Mouse (Mus musculus) cortical plate, adult 2 months (tissue): ENCODE measurements around the gene Vps45. TPM values are rescaled to one million over a fixed set of nuclear protein-coding genes. Genes with fewer than 3 reads are reported as not detected.
"Not testable (repeated sequence)": the region's sequence is repeated elsewhere in the genome, so short reads cannot be mapped to it uniquely, and the experiment has no call there.

Experiments used
- H3K27ac ChIP-seq: fragments of 200-500 bp; 2 replicates; pipeline ENCODE4 v1.5.1; 2012; ENCODE audit warnings: low read length, control low read depth, inconsistent platforms; ENCODE audit not compliant: insufficient read depth
- H3K4me1 ChIP-seq: fragments of 200-500 bp; 2 replicates; pipeline ENCODE4 v1.6.1; 2011; ENCODE audit warnings: low read length; ENCODE audit not compliant: control insufficient read depth, insufficient read depth
- H3K4me3 ChIP-seq: fragments of 200-500 bp; 2 replicates; pipeline ENCODE4 v1.5.1; 2011; ENCODE audit warnings: mild to moderate bottlenecking, low read length, control low read depth; ENCODE audit not compliant: insufficient read depth
- CTCF ChIP-seq: fragments of 200-500 bp; IDR thresholded peaks from 2 replicates; pipeline ENCODE4 v1.5.1; 2011; ENCODE audit warnings: mild to moderate bottlenecking, control low read depth, low read length; ENCODE audit not compliant: insufficient read depth; ENCODE audit errors: extremely low read depth
- POLR2A ChIP-seq: fragments of 200-500 bp; IDR thresholded peaks from 2 replicates; pipeline ENCODE4 v1.6.1; 2011; ENCODE audit warnings: mild to moderate bottlenecking, low read length, control low read depth; ENCODE audit not compliant: insufficient read depth; ENCODE audit errors: extremely low read depth
- polyA plus RNA-seq: library from polyadenylated mRNA; depleted of rRNA; stranded (reverse); fragments of >200 nt; gene quantifications from 2 replicates; pipeline ENCODE4 v1.2.3, GENCODE M21; 2012

Vps45 gene
- polyA plus RNA-seq, 1 experiment = 32.1 TPM

GRCm38 (mm10) chr3:95978265-95978664, 80.0 kb downstream of the Vps45 start:
- TF ChIP-seq POLR2A = no peak
- TF ChIP-seq CTCF = no peak
- H3K4me1 ChIP-seq = no peaks in the 10 kb centered on the region; the same call in 1 of the 2 replicates
- peak overlapping the region; percentile 7; the same call in 1 of the 2 replicates for H3K27ac ChIP-seq
- H3K4me3 ChIP-seq = no peak overlapping the region

GRCm38 (mm10) chr3:95977587-95977986, 80.7 kb downstream of the Vps45 start:
- not testable (repeated sequence) for H3K4me1 ChIP-seq, H3K27ac ChIP-seq, H3K4me3 ChIP-seq

- Histone ChIP-seq H3K4me3 (no peak overlapping the region), H3K4me1 (no peaks in the 10 kb centered on the region; the same call in 1 of the 2 replicates), H3K27ac (no peak overlapping the region)
- TF ChIP-seq POLR2A (no peak), CTCF (no peak)
Measured at GRCm38 (mm10) chr3:95977079-95977478, 81.2 kb downstream of the Vps45 start.

GRCm38 (mm10) chr3:95972873-95973634, 85.2 kb downstream of the Vps45 start:
- H3K4me3 ChIP-seq = peak overlapping the region; percentile 26; the same call in 1 of the 2 replicates
- H3K4me1 ChIP-seq = no peaks in the 10 kb centered on the region; the same call in 1 of the 2 replicates
- H3K27ac ChIP-seq = peak overlapping the region; percentile 29; the same call in 1 of the 2 replicates
- TF ChIP-seq POLR2A (no peak), CTCF (no peak)

GRCm38 (mm10) chr3:95972251-95972872, 85.9 kb downstream of the Vps45 start:
- TF ChIP-seq POLR2A = no peak
- TF ChIP-seq CTCF = no peak
- H3K27ac ChIP-seq = peak overlapping the region; percentile 29; the same call in 1 of the 2 replicates
- H3K4me3 ChIP-seq = peak overlapping the region; percentile 26; the same call in 1 of the 2 replicates

GRCm38 (mm10) chr3:95970661-95971060, 87.6 kb downstream of the Vps45 start:
- H3K4me1 ChIP-seq, H3K4me3 ChIP-seq, H3K27ac ChIP-seq: not testable (repeated sequence)

More at GRCm38 (mm10) chr3:95972251-95972872, 85.9 kb downstream of the Vps45 start:
- no peaks in the 10 kb centered on the region for H3K4me1 ChIP-seq

- Histone ChIP-seq H3K4me1 (peaks cover 1% of the 10 kb centered on the region; the same call in 1 of the 2 replicates), H3K4me3 (no peak overlapping the region), H3K27ac (no peak overlapping the region)
- no peak for TF ChIP-seq POLR2A
- no peak for TF ChIP-seq CTCF
Measured at GRCm38 (mm10) chr3:95969277-95969676, 89.0 kb downstream of the Vps45 start.

GRCm38 (mm10) chr3:95965518-95966451, 92.5 kb downstream of the Vps45 start:
- TF ChIP-seq CTCF (peak; percentile 47; the same call in 1 of the 2 replicates), POLR2A (no peak)
- Histone ChIP-seq H3K4me1 (peaks cover 1% of the 10 kb centered on the region; the same call in 1 of the 2 replicates), H3K4me3 (no peak overlapping the region), H3K27ac (no peak overlapping the region)

- Histone ChIP-seq H3K27ac (no peak overlapping the region), H3K4me1 (peaks cover 1% of the 10 kb centered on the region; the same call in 1 of the 2 replicates), H3K4me3 (no peak overlapping the region)
- TF ChIP-seq POLR2A (no peak), CTCF (peak; percentile 53)
Measured at GRCm38 (mm10) chr3:95963681-95964080, 94.6 kb downstream of the Vps45 start.
